Mouse (Mus musculus): ENCODE measurements around the gene Krt33b.

GRCm38 (mm10) chr11:100029768-100030167 is at the start of gene Krt33b:
- no peak for TF ChIP-seq CTCF (IDR thresholded peaks at IDR 0.05; ENCODE audit: low read depth, low read length)
- TF ChIP-seq POLR2A (IDR thresholded peaks at IDR 0.05; ENCODE audit: extremely low read depth, insufficient read depth, low read length) = no peak

Measured in liver, adult 2 months (tissue).